Mouse (Mus musculus): ENCODE data around the gene Scrn1. TPM values are rescaled to one million over a fixed set of nuclear protein-coding genes. Genes with fewer than 3 reads are reported as not detected.
A peak's percentile ranks its signal among the peaks of the same experiment; 100 is the strongest.

The Scrn1 gene
- polyA plus RNA-seq, 1 experiment from 2014 or later: 0.35 TPM

DNA sequence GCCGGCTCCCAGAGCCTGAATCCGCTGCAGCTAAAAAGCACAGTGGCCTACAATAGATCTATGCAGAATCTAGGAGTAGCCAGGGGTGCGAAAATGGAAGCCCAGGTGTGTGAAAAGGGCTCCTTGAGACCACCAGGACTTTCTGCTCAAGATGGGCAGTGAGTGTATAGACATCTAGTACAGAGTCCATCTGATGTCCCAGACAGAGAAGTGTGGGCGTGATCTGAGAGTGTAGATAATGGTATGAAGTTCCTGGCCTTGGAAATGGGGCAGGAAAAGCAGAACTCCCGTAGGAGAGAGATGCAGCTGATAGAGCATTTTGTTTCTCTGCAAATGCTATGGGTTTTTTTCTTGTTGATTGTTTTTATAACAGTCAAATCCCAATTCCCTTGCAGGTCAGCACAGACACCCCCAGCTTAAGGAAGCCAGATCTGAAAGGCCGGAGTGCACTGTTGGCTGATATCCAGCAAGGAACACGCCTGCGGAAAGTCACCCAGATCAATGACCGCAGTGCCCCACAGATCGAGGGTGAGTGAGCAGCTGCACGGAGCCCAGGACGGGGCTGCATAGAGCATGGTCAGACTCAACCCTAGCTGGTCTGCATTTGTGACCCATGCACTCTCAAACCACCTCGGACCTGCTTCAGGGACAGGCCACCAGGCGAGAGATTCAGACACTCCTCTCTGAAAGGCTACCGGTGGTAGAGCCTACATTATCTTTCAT is 84.7 kb downstream of the Scrn1 start:
- ATAC-seq (no peak), DNase-seq (no peak)
- Histone ChIP-seq H3K4me1 (ENCODE audit: insufficient read depth) (no peaks in the 10 kb centered on the region), H3K9me3 (ENCODE audit: low read length) (no peaks in the 10 kb centered on the region), H3K4me2 (ENCODE audit: low read depth, low read length) (no peak overlapping the region), H3K4me3 (ENCODE audit: low read depth, low read length) (no peak overlapping the region), H3K27me3 (ENCODE audit: insufficient read depth, low read length) (0 out of 2 replicates have a peak, but pooled peaks cover 6% of the 10 kb centered on the region), H3K36me3 (replicated peaks; ENCODE audit: insufficient read depth, low read length) (no peaks in the 10 kb centered on the region), H3K27ac (ENCODE audit: low read depth) (no peak overlapping the region), H3K9ac (replicated peaks) (no peak overlapping the region)
- 66% methylated on average over 15 of the region's 15 CpGs for WGBS (ENCODE audit: insufficient replicate concordance)
- TF ChIP-seq EP300 (IDR thresholded peaks at IDR 0.05; ENCODE audit: low read depth): no peak
- TF ChIP-seq CTCF (IDR thresholded peaks at IDR 0.05; ENCODE audit: low read depth): no peak

DNA sequence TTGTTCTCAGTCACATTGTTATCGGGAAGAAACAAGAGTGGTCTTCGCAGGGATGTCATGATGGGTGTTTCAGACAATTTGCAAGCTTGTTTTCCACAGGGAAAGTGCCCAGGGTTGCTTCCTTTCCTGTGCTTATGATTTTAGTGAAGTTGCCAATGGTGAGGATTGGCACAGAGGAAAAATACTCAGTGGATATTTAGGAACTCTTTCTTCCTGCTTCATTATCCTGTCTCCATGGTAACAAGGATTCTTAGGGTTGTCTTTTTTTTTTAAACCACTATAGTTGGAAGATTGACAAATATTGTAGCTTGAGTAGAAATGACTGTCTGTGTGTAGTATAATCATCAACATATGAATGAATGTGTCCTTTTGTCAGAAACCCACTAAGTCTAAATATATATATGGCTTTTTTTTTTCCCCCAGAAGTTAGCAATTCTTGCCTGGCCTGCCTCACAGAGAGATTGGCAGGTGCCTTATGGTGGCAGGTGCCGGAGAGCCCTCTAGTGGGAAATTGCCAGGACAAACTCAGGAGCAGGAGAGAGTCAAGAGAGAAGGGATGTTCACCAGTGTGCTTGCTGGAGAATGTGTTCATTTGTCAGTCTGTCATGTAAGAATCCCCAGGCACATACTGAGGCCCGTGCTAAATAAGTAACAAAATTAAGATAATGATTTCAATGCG is 87.5 kb downstream of the Scrn1 start:
- no peak for ATAC-seq
- WGBS (ENCODE audit: insufficient replicate concordance): 69% methylated on average over 5 of the region's 5 CpGs
- TF ChIP-seq EP300 (IDR thresholded peaks at IDR 0.05; ENCODE audit: low read depth) (no peak), CTCF (IDR thresholded peaks at IDR 0.05; ENCODE audit: low read depth) (peak; percentile 51)

DNA sequence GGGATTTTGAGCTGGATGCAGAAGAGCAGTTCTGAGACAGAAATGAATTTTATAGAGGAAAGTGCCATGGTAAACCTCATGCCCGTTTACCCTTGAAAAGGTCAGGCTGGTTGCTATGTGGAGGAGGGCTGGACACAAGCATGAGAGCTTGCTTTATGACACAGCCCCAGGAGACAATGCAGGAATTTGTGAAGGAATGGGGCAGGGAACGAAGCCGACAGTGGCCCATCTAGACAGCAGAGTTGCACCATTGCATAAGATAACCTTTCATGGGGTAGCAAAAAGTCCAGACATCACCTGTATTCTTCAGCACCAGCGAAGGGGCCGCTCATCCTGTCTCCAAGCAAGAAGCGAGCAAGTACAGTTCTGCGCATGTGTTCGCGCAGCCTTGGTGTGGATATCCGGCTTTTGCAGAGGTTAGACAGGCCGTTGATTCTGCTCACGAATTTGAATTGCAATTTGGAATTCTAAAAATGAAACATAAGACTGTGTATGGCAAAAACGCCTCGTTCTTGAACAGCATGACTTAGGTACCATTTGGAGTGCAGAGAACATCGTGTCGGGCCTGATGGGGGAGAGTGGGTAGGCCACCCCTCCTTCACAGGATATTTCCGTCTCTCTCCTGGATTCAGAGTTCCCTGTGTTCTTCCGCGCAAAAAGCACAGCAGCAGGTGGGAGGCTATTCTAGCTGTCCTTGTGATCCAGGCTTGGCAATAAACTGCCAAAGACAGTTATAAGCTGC is 90.2 kb downstream of the Scrn1 start:
- Histone ChIP-seq H3K4me2 (ENCODE audit: low read depth, low read length) (no peak overlapping the region), H3K27me3 (ENCODE audit: insufficient read depth, low read length) (no peaks in the 10 kb centered on the region), H3K9ac (replicated peaks) (no peak overlapping the region), H3K27ac (ENCODE audit: low read depth) (no peak overlapping the region), H3K36me3 (replicated peaks; ENCODE audit: insufficient read depth, low read length) (no peaks in the 10 kb centered on the region), H3K9me3 (ENCODE audit: low read length) (no peaks in the 10 kb centered on the region), H3K4me3 (ENCODE audit: low read depth, low read length) (no peak overlapping the region), H3K4me1 (ENCODE audit: insufficient read depth) (peaks cover 4% of the 10 kb centered on the region; the same call in 1 of the 2 replicates)
- WGBS (ENCODE audit: insufficient replicate concordance): 85% methylated on average over 19 of the region's 19 CpGs
- TF ChIP-seq EP300 (IDR thresholded peaks at IDR 0.05; ENCODE audit: low read depth) (no peak), CTCF (IDR thresholded peaks at IDR 0.05; ENCODE audit: low read depth) (no peak)
- ATAC-seq (no peak), DNase-seq (no peak)

More for the DNA sequence above, 87.5 kb downstream of the Scrn1 start:
- Histone ChIP-seq H3K9me3 (ENCODE audit: low read length) (no peaks in the 10 kb centered on the region), H3K4me1 (ENCODE audit: insufficient read depth) (no peaks in the 10 kb centered on the region), H3K9ac (replicated peaks) (no peak overlapping the region), H3K4me3 (ENCODE audit: low read depth, low read length) (no peak overlapping the region), H3K27ac (ENCODE audit: low read depth) (no peak overlapping the region), H3K27me3 (ENCODE audit: insufficient read depth, low read length) (no peaks in the 10 kb centered on the region), H3K4me2 (ENCODE audit: low read depth, low read length) (no peak overlapping the region), H3K36me3 (replicated peaks; ENCODE audit: insufficient read depth, low read length) (no peaks in the 10 kb centered on the region)
- no peak for DNase-seq

DNA sequence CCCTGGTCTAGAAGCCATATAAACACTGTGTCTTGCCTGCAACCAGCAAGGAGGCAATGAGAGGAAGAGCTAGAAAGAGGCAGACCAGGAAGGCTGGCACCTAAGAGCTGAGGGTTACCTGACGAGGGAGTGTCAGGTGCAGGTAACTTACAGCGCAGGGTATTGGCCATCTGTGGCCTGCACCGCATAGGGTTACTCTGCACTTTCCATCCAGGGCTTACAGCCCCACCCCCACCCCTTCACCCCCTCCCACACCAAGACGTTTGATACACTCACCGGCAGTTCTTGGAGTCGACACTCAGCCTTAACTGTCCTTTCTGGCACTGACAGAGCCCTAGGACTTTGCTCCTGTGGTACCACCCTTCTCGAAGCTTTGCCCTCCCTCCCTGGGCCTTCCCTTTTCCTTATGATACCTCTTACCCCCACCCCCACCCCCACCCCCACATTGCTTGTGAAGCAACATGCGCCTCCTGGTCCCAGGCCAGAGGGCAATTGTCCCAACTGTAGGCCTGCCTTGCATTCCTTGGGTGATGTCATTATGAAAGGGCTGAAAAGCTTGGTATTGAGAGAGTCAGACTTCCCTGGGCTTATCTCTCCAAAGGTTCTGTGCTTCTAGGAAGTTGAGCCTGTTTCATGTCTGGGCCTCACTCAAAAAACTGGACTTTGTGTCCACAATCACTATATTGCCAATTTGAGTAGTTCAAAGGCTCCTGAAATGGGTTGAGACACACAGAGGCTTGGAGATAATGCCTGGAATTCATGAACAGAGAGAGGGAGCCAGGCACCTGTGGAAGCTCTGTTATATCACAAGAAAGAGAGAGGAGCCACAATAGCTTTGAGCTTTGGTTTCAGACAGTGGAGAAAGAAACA is 93.2 kb downstream of the Scrn1 start:
- no peak overlapping the region for H3K9ac ChIP-seq (replicated peaks)

DNA sequence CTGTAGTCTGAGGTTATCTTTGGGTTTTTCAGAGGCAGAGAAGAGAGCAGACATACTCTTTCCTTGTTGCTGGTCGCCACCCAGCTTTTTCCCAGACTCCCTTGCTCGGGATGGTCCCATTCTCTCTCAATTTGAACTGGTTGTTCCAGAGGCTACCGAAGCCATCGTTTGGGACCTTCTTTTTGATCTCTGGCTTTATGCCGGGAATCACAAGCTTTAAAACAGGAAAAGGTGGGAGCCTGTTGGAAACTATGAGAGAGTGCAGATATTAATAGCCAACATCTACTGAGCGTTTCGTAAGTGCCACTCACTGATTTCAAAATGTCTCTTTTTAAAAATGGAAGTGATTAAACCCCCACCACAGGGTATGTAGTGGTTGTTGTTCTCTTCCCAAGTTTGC is 94.4 kb downstream of the Scrn1 start:
- Histone ChIP-seq H3K9ac (replicated peaks) (no peak overlapping the region), H3K36me3 (replicated peaks; ENCODE audit: insufficient read depth, low read length) (no peaks in the 10 kb centered on the region), H3K4me1 (ENCODE audit: insufficient read depth) (peaks cover 4% of the 10 kb centered on the region; the same call in 1 of the 2 replicates), H3K4me3 (ENCODE audit: low read depth, low read length) (no peak overlapping the region), H3K27me3 (ENCODE audit: insufficient read depth, low read length) (no peaks in the 10 kb centered on the region), H3K4me2 (ENCODE audit: low read depth, low read length) (no peak overlapping the region), H3K27ac (ENCODE audit: low read depth) (no peak overlapping the region), H3K9me3 (ENCODE audit: low read length) (no peaks in the 10 kb centered on the region)
- TF ChIP-seq EP300 (IDR thresholded peaks at IDR 0.05; ENCODE audit: low read depth) (no peak), CTCF (IDR thresholded peaks at IDR 0.05; ENCODE audit: low read depth) (no peak)
- no peak for DNase-seq
- ATAC-seq: no peak
- 72% methylated on average over 7 of the region's 7 CpGs for WGBS (ENCODE audit: insufficient replicate concordance)

More for the DNA sequence above, 93.2 kb downstream of the Scrn1 start:
- no peak for ATAC-seq
- DNase-seq: no peak
- H3K27me3 ChIP-seq (ENCODE audit: insufficient read depth, low read length): no peaks in the 10 kb centered on the region
- no peaks in the 10 kb centered on the region for H3K36me3 ChIP-seq (replicated peaks; ENCODE audit: insufficient read depth, low read length)
- no peak overlapping the region for H3K4me2 ChIP-seq (ENCODE audit: low read depth, low read length)
- no peak overlapping the region for H3K4me3 ChIP-seq (ENCODE audit: low read depth, low read length)
- no peak for TF ChIP-seq EP300 (IDR thresholded peaks at IDR 0.05; ENCODE audit: low read depth)
- no peak for TF ChIP-seq CTCF (IDR thresholded peaks at IDR 0.05; ENCODE audit: low read depth)
- WGBS (ENCODE audit: insufficient replicate concordance): 71% methylated on average over 8 of the region's 8 CpGs
- H3K27ac ChIP-seq (ENCODE audit: low read depth): no peak overlapping the region
- H3K9me3 ChIP-seq (ENCODE audit: low read length): no peaks in the 10 kb centered on the region
- peaks cover 4% of the 10 kb centered on the region; the same call in 1 of the 2 replicates for H3K4me1 ChIP-seq (ENCODE audit: insufficient read depth)

Data from liver, postnatal 0 days (tissue).